Mouse (Mus musculus) heart, embryonic 10.5 days (tissue): ENCODE data around the gene Mpp6. TPM values are rescaled to one million over a fixed set of nuclear protein-coding genes. Genes with fewer than 3 reads are reported as not detected.

Experiments used
- DNase-seq: peaks from one replicate; pipeline ENCODE4 v3.0.0-alpha.2; 2017; ENCODE audit warnings: low spot score
- H3K27ac ChIP-seq: fragments of 300-500 bp; sonication (generic); 2 replicates; pipeline ENCODE4 v1.5.1; 2016; ENCODE audit warnings: mild to moderate bottlenecking
- H3K27me3 ChIP-seq: fragments of 300-500 bp; sonication (generic); 2 replicates; pipeline ENCODE4 v1.6.1; 2016; ENCODE audit warnings: mild to moderate bottlenecking; ENCODE audit not compliant: poor library complexity, insufficient read depth, severe bottlenecking
- H3K36me3 ChIP-seq: fragments of 300-500 bp; sonication (generic); 2 replicates; pipeline ENCODE4 v1.6.1; 2016; ENCODE audit warnings: mild to moderate bottlenecking, moderate library complexity
- H3K4me1 ChIP-seq: fragments of 300-500 bp; sonication (generic); 2 replicates; pipeline ENCODE4 v1.6.1; 2016; ENCODE audit warnings: mild to moderate bottlenecking
- H3K4me3 ChIP-seq: fragments of 300-500 bp; sonication (generic); 2 replicates; pipeline ENCODE4 v1.5.1; 2016; ENCODE audit warnings: mild to moderate bottlenecking, moderate library complexity
- H3K9me3 ChIP-seq: fragments of 300-500 bp; sonication (generic); 2 replicates; pipeline ENCODE4 v1.6.1; 2016; ENCODE audit warnings: mild to moderate bottlenecking, moderate library complexity
- WGBS: fragments of 180-500 bp; shearing (Covaris S2); methylation state at CpG from one replicate; pipeline ENCODE4 v1.1.7; 2016; 5-methylcytosine and 5-hydroxymethylcytosine counted together
- polyA plus RNA-seq: library from polyadenylated mRNA; unstranded; fragments of >200 nt; fragmentation: Nextera tagmentation; extraction: Ambion mirVana; gene quantifications from 2 replicates; pipeline ENCODE4 v1.2.1, GENCODE M21; 2016

The Mpp6 gene
- polyA plus RNA-seq, 1 experiment from 2014 or later, result 69.9 TPM

DNA sequence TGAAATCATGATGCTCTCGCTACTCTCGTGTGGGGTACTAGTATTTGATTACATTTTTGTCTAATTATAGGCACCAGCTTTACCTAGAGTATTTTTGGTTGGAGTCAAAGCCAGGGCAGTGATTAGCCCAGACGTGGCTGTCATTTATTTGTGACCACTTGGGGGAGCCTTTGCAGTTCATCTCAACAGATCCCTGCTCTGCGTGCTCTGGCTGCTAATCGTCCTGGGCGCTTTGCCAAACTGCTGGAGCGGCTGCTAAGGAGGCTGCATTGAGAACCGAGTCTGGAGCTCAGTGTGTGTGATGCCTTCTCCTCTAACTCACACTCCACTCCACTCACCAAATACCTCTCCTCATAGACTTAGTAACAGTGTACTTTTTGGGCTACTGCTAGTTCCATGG is 2.7 kb downstream of the Mpp6 start:
- Histone ChIP-seq H3K27me3 (peaks cover 9% of the 10 kb centered on the region; the same call in 1 of the 2 replicates), H3K36me3 (no peaks in the 10 kb centered on the region), H3K9me3 (no peaks in the 10 kb centered on the region), H3K4me3 (no peak overlapping the region), H3K27ac (no peak overlapping the region), H3K4me1 (peaks cover 15% of the 10 kb centered on the region)
- under 1% methylated on average over 8 of the region's 8 CpGs for WGBS
- DNase-seq, result peak; percentile 95

DNA sequence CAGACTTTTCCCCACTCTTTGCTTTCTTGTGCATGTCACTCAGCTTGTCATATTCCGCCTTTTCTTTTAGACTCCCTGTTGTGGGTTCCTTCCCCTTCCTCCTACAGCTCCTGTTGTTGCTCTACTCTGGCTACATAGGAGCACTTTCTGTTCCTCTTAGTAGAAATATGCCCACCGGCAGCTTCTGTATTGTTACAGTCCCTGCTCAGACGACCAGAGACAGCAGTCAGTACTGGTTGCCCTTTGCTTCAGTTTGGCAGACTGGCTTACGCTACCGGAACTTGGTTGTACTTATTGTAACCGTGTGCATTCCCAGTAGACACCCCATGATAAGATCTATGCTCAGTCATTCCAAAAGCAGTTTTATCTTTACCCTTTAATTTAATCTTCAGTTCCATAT is 4.2 kb downstream of the Mpp6 start:
- Histone ChIP-seq H3K27ac (no peak overlapping the region), H3K27me3 (no peaks in the 10 kb centered on the region), H3K4me3 (no peak overlapping the region), H3K36me3 (no peaks in the 10 kb centered on the region), H3K4me1 (peaks cover 12% of the 10 kb centered on the region; the same call in 1 of the 2 replicates), H3K9me3 (no peaks in the 10 kb centered on the region)
- no peak for DNase-seq
- WGBS, result 80% methylated on average over 6 of the region's 6 CpGs

DNA sequence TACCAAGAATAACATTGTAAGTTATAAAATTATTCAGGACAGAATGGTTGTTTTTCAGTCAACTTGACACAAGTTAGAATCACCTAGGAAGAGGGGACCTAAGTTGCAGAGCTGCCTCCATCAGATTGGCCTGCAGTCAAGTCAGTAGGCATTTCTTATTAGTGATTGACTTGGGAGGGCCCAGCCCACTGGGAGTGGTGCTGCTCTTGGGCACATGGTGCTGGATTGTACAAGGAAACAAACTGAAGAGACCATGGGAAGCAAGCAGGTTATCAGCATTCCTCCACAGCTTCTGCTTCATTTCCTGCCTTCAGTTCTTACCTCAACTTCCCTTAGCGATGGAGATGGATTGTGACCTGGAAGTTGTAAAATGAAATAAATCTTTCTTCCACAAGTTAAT is 10.9 kb downstream of the Mpp6 start:
- no peaks in the 10 kb centered on the region for H3K9me3 ChIP-seq
- no peak for DNase-seq
- H3K27ac ChIP-seq, result no peak overlapping the region
- H3K4me1 ChIP-seq, result peaks cover 7% of the 10 kb centered on the region; the same call in 1 of the 2 replicates
- H3K36me3 ChIP-seq, result peaks cover 10% of the 10 kb centered on the region; the same call in 1 of the 2 replicates
- H3K4me3 ChIP-seq, result no peak overlapping the region
- 95% methylated on average over 1 of the region's 1 CpGs for WGBS
- H3K27me3 ChIP-seq, result no peaks in the 10 kb centered on the region

DNA sequence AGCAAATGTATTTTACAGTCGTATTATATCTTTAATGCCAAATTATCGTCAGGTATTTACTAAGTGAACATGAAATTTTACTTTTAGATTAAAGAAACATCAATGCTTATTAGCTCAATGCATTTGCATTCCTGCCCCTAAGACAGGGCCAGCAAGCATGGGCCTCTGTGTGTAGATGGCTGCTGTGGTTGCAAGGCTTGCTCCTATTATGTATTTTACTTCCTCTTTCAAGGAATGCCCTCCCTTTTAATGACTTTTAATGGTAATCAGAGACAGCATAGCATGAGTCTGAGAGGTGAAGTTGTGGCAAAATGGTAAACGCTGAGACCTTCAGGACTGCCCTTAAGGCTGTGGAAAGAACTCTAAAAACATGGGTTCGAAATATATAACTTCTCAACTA is 12.8 kb downstream of the Mpp6 start:
- H3K27ac ChIP-seq, result no peak overlapping the region
- no peaks in the 10 kb centered on the region for H3K27me3 ChIP-seq
- H3K36me3 ChIP-seq, result peaks cover 22% of the 10 kb centered on the region
- DNase-seq, result no peak
- WGBS, result 96% methylated on average over 4 of the region's 4 CpGs
- no peaks in the 10 kb centered on the region; the same call in 1 of the 2 replicates for H3K9me3 ChIP-seq
- H3K4me3 ChIP-seq, result no peak overlapping the region
- 0 out of 2 replicates have a peak, but pooled peaks cover 3% of the 10 kb centered on the region for H3K4me1 ChIP-seq

DNA sequence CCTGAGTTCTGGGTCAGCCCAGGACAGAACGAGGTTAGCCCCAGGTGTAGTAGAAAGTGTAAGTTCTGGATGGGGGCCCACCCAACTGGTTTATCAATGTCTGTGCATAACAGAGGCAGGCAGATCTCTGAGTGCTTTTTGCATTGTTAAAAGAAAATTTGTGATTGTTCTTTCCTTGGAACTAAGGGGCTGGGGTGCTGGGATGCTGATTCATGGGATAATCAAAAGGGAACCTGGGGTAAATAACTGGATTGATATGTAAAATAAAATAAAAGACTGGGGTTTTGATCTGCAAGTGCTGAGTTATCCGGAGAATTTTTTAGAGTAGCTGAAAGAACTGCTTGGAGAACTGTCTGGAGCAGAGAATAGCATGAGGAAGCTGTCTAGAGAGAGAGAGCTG is 14.2 kb downstream of the Mpp6 start:
- no peaks in the 10 kb centered on the region; the same call in 1 of the 2 replicates for H3K9me3 ChIP-seq
- 0 out of 2 replicates have a peak, but pooled peaks cover 3% of the 10 kb centered on the region for H3K4me1 ChIP-seq
- WGBS, result 84% methylated on average over 2 of the region's 2 CpGs
- no peaks in the 10 kb centered on the region for H3K27me3 ChIP-seq
- H3K4me3 ChIP-seq, result no peak overlapping the region
- peaks cover 22% of the 10 kb centered on the region for H3K36me3 ChIP-seq
- H3K27ac ChIP-seq, result no peak overlapping the region
- DNase-seq, result no peak

DNA sequence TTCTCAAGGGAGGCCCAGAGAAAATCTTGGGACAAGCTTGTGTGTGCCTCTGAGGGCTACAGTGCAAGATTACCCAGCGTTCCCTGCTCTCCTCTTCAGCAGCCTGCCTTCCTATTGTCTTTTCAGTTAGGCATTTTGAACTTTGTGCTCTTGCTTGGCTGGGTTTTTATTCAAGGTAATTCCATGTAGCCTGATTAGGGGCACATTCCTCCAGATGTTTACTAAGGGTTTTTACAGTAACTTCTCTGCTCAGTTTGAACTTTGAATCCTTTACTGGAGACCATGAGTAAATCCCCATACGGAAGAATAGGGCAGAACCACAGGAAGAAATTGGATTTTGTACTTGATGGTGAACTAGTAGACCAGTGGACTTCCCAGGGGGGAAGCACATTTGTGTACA is 16.3 kb downstream of the Mpp6 start:
- H3K27me3 ChIP-seq, result no peaks in the 10 kb centered on the region
- no peak overlapping the region for H3K4me3 ChIP-seq
- no peak for DNase-seq
- 97% methylated on average over 2 of the region's 2 CpGs for WGBS
- H3K36me3 ChIP-seq, result peaks cover 31% of the 10 kb centered on the region
- no peak overlapping the region for H3K27ac ChIP-seq
- H3K9me3 ChIP-seq, result no peaks in the 10 kb centered on the region; the same call in 1 of the 2 replicates
- no peaks in the 10 kb centered on the region for H3K4me1 ChIP-seq

DNA sequence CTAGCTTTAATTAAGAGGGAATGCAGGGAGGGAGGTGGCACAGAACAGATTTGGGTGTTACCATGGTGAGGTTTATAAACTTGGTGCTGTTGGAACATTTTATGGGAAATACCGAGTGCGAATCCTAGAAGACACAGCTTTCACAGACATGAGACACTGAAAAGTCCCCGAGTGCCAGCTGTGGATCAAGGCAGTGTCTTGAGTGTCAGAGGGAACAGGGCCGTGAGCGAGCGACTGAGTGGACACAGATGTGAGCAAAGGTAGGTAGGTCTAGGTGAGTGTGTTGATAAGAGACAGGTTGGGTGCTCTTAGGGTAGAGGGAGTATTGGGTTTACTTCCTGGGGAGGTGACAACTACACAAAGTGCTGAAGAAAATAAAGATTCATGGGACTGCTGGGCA is 17.5 kb downstream of the Mpp6 start:
- Histone ChIP-seq H3K27me3 (no peaks in the 10 kb centered on the region), H3K9me3 (no peaks in the 10 kb centered on the region; the same call in 1 of the 2 replicates), H3K4me1 (no peaks in the 10 kb centered on the region), H3K36me3 (peaks cover 25% of the 10 kb centered on the region), H3K4me3 (no peak overlapping the region), H3K27ac (no peak overlapping the region)
- 94% methylated on average over 6 of the region's 6 CpGs for WGBS
- no peak for DNase-seq

DNA sequence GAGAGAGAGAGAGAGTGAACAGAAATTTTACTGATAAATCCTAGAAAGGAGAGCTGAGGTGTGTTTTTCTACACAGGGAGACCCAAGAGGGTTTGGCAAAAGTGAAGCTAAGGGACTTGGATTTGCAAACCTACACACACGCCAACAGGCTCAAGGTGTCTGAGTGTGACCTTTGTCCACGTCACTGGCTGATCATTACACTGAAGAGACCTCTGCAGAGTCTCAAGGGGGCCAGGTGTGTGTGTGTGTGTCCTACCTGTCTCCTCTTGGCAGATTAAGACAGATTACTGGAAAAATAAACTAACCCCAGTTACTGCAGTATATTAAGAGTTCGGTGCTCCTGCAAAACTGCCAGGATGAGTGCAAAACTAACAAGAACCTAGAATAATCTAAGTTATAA is 27.6 kb downstream of the Mpp6 start:
- no peak overlapping the region for H3K27ac ChIP-seq
- DNase-seq, result no peak
- H3K27me3 ChIP-seq, result no peaks in the 10 kb centered on the region
- no peak overlapping the region for H3K4me3 ChIP-seq
- peaks cover 4% of the 10 kb centered on the region; the same call in 1 of the 2 replicates for H3K4me1 ChIP-seq
- H3K9me3 ChIP-seq, result no peaks in the 10 kb centered on the region
- 81% methylated on average over 3 of the region's 3 CpGs for WGBS
- no peaks in the 10 kb centered on the region for H3K36me3 ChIP-seq

DNA sequence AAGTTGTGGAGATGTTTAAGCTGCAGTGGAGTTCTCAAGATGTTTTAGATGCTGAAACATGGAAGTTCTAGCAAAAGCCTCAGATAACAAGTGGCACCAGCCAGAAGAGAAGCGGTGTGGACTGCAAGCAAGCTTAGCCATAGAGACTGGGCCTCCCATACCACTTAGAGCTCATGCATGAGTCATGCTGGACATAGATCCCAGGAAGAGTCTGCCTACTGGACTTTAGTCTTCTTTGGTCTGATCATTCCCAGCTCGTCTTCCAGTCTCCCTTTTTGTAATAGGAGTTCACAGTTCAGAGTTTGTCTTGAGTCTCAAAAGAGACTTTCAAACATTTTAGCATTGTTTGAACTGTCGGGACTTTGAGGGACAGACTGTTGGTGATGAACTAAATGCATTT is 29.5 kb downstream of the Mpp6 start:
- 84% methylated on average over 3 of the region's 3 CpGs for WGBS

DNA sequence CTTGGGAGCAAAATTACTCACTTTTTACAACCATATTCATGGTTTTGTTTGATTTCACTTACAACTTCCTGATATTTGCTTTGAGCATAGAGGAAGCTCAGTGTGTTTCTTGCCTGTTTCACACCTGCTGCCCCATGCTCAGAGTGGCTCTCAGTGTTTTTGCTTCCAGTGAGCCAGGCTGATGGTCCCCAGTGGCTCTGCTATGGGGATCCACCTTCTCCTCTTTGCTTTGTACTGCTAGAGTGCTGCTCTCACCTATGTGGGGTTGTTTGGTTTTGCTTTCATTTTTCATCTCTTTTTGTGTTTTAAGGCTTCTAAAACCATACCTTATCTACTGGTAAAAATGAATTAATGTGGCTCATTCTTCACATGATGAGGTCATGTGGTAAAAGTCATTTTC is 36.1 kb downstream of the Mpp6 start:
- no peak overlapping the region for H3K27ac ChIP-seq
- H3K4me3 ChIP-seq, result no peak overlapping the region
- peaks cover 9% of the 10 kb centered on the region; the same call in 1 of the 2 replicates for H3K36me3 ChIP-seq
- no peaks in the 10 kb centered on the region for H3K4me1 ChIP-seq
- no peaks in the 10 kb centered on the region for H3K27me3 ChIP-seq
- no peak for DNase-seq
- H3K9me3 ChIP-seq, result no peaks in the 10 kb centered on the region

More for the DNA sequence above, 29.5 kb downstream of the Mpp6 start:
- Histone ChIP-seq H3K27me3 (no peaks in the 10 kb centered on the region), H3K4me3 (no peak overlapping the region), H3K9me3 (no peaks in the 10 kb centered on the region), H3K4me1 (peaks cover 4% of the 10 kb centered on the region; the same call in 1 of the 2 replicates), H3K27ac (no peak overlapping the region), H3K36me3 (no peaks in the 10 kb centered on the region)
- DNase-seq, result no peak

DNA sequence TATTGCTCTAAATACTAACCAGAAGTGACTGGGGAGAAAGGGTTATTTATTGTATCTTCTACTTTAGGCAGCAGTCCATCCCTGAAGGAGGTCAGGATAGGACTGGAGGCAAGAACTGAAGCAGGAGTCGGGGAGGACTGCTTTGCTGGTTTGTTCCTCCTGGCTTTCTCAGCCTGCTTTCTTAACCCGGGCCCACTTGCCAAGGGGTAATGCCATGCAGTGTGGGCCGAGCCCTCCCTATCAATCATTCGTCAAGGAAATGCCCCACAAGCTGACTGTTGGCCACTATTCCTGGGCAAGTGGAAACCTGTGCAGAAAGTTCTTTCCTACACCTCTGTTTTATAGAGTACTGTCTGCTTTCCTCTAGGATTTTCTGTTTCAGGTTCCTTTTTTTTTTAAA is 39.3 kb downstream of the Mpp6 start:
- Histone ChIP-seq H3K36me3 (peaks cover 9% of the 10 kb centered on the region; the same call in 1 of the 2 replicates), H3K27me3 (no peaks in the 10 kb centered on the region), H3K4me1 (no peaks in the 10 kb centered on the region), H3K27ac (no peak overlapping the region), H3K4me3 (no peak overlapping the region), H3K9me3 (no peaks in the 10 kb centered on the region)
- 89% methylated on average over 4 of the region's 4 CpGs for WGBS
- no peak for DNase-seq

DNA sequence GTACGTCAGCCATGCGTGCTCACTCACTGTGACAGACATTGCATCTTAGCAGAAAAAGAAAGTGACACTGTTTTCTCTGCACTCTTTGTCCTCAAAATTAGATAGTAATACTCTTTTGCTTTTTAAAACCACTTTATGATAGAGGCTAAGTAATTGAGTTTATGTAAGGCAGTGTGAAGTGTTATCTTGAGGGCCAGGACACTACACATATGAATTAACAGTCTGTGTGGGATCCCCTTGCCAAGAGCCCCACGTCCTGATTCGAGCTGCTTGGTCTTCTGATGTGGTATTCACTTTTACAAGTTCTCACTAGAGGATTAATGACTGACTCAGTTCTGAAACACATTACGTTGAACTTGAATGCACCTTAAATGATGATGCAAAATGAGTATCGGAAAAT is 49.8 kb downstream of the Mpp6 start:
- DNase-seq, result no peak
- Histone ChIP-seq H3K36me3 (no peaks in the 10 kb centered on the region), H3K27ac (no peak overlapping the region), H3K4me3 (no peak overlapping the region), H3K27me3 (no peaks in the 10 kb centered on the region), H3K4me1 (no peaks in the 10 kb centered on the region), H3K9me3 (no peaks in the 10 kb centered on the region)
- 92% methylated on average over 6 of the region's 6 CpGs for WGBS

DNA sequence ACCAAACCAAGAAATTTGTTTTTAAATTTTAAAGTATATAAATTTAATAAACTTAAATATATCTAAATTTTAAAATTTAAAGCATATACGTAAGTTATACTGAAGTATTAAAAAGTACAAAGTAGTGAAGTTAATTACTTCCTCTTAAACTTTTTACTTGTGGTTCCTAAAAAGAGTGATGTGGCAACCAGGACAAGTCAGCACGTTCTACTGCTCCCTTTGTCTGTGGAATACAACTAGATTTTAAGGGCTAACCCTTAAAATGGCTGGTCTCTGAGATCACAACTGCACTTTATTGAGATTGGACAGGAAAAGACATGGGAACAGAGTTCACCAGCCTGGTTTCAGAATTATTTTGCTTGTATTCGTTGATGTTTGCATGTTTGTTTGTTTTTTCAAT is 53.0 kb downstream of the Mpp6 start:
- H3K4me3 ChIP-seq, result no peak overlapping the region
- DNase-seq, result no peak
- no peaks in the 10 kb centered on the region for H3K27me3 ChIP-seq
- no peaks in the 10 kb centered on the region for H3K36me3 ChIP-seq
- no peak overlapping the region for H3K27ac ChIP-seq
- no peaks in the 10 kb centered on the region for H3K9me3 ChIP-seq
- H3K4me1 ChIP-seq, result no peaks in the 10 kb centered on the region
- 90% methylated on average over 3 of the region's 3 CpGs for WGBS

DNA sequence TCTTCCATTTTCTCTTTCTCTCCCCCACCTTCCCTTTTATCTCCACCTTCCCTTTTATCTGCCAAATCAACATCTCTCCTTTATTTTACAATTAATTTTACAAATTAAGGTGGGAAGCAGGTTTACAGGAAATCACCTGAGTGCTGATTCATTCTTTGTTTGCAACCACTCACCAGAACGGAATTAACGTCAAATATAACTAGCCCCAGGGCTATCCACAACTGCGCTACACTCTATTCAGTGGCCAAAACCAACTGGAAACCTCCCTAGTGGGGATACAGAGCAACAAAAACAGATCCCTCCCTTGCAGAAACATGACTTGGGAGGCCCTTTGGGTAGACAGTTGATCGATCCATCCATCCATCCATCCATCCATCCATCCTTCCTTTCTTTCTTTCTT is 58.8 kb downstream of the Mpp6 start:
- H3K4me1 ChIP-seq, result no peaks in the 10 kb centered on the region
- DNase-seq, result no peak
- no peaks in the 10 kb centered on the region for H3K27me3 ChIP-seq
- H3K36me3 ChIP-seq, result peaks cover 9% of the 10 kb centered on the region; the same call in 1 of the 2 replicates
- H3K9me3 ChIP-seq, result no peaks in the 10 kb centered on the region
- H3K27ac ChIP-seq, result no peak overlapping the region
- WGBS, result 91% methylated on average over 4 of the region's 4 CpGs
- no peak overlapping the region for H3K4me3 ChIP-seq
